Mouse (Mus musculus): ENCODE data around the gene H1f0.

DNA sequence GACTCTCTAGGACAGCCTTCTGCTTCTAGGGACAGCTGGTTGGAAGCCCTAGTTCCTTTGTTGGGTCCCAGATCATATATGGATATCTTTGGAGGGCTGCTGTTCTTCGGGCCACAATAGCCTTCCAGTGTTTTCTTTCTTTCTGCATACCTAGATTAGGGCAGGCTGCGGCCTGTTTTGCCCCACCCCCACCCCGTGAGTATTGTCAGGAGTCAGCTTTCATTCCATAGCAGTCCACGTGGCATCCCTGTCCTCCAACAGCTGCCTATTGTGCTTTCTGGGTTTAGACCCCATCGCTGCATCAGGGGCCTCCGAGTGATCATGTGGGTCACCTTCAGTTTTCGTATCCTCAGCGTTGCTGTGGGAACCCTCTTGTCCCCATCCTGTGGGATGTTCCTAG is 29.9 kb upstream of the H1f0 start:
- TF ChIP-seq CTCF (IDR thresholded peaks at IDR 0.05; ENCODE audit: borderline replicate concordance, insufficient read depth, low read length), result no peak
- TF ChIP-seq POLR2A (IDR thresholded peaks at IDR 0.05; ENCODE audit: low read depth, low read length), result no peak

Measured in embryonic fibroblast, embryonic 13.5 days (primary cell).